Mouse (Mus musculus) small intestine, adult 2 months (tissue): Measurements from ENCODE around the gene Cacul1.

Experiments
- CTCF ChIP-seq: fragments of 200-500 bp; IDR thresholded peaks from 2 replicates; pipeline ENCODE4 v1.5.1; 2012; ENCODE audit warnings: low read depth, mild to moderate bottlenecking, control low read depth, inconsistent platforms, low read length, moderate library complexity, mixed read lengths; ENCODE audit not compliant: insufficient replicate concordance, insufficient read length; ENCODE audit errors: extremely low read depth
- POLR2A ChIP-seq: fragments of 200-500 bp; IDR thresholded peaks from 2 replicates; pipeline ENCODE4 v1.6.1; 2012; ENCODE audit warnings: low read depth, mild to moderate bottlenecking, control low read depth, inconsistent platforms, low read length, moderate library complexity

DNA sequence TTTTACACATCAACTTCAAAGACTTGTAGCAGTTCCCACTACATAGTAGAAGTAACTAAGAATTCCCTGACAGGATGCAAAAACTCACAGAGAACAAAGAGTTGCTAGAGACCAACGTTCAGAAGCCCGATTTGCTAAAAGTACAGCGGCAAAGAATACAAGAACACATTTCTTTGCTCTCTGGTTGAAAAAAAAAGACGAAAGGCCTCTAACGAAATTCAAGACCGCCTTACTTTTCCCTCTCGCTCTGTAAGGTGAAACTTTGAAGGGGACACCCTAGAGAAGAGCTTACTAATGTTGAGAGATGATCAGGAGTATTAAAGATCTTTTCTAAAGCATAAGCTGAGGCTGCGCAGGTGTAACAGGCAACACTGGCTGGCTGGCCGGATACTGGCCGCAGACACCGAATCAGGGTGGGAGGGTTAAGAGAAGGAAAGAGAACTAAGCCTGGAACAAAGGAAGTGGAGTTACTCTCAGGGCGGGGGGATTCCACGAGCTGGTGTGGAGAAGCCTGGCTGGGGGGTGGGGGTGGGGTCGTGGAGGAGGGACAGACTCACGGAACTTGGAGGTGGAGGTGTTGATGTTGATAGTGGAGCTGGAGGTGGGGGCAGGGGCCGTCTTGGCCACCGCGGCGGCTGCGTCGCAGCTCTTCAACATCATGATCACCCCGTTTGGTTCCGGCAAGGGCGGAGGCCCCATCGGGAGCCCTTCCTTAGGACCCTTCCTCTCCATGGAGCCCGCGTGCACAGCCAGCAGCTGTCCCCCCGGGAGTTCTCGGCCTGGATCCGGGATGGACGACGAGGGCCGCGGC lies 849 bp downstream of the Cacul1 start:
- TF ChIP-seq CTCF: no peak
- 0 out of 2 replicates have a peak, but pooled peaks have one; percentile 17 for TF ChIP-seq POLR2A
